Mouse (Mus musculus) adrenal gland, postnatal 25 days (tissue): Measurements from ENCODE around the gene 4930444G20Rik. TPM values are rescaled to one million over a fixed set of nuclear protein-coding genes. Genes with fewer than 3 reads are reported as not detected.
"Not testable (repeated sequence)": the region's sequence is repeated elsewhere in the genome, so short reads cannot be mapped to it uniquely, and the experiment has no call there.

Experiments
- DNase-seq: peaks from one replicate; pipeline ENCODE4 v3.0.0; 2021; ENCODE audit warnings: mixed read lengths
- long read RNA-seq: library from polyadenylated mRNA; stranded (forward); transcript quantifications from one replicate; pipeline ENCODE4 v2.0.0, GENCODE M21; 2021
- total RNA-seq: library from RNA; stranded (reverse); gene quantifications from 2 replicates; pipeline ENCODE4 v1.2.3, GENCODE M21; 2021

Gene 4930444G20Rik
- total RNA-seq = not detected in 2 replicates
- long read RNA-seq = 0 reads

DNA sequence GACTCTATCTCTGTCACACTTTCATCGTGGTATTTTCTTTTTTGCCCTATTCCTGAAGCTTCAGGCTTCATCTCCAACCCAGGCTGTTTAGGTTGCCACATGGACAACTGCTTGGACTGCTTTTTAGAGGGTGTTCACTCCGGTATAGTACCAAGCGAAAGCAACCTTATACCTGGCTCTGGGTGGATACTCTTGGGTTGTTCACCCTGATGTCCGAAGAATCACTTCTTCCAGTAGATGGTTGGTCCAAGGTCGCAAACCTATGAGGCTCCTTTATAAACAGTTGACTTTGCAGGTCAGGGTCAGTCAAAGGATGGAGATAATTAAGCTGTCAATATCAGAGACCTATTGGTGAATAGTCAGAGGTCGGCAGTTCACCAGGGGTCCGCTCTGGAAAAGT is at the start of gene 4930444G20Rik:
Gene 4930444G20Rik (minus strand): TSS at position 101 of the 400 bp plus-strand sequence.
- not testable (repeated sequence) for DNase-seq

DNA sequence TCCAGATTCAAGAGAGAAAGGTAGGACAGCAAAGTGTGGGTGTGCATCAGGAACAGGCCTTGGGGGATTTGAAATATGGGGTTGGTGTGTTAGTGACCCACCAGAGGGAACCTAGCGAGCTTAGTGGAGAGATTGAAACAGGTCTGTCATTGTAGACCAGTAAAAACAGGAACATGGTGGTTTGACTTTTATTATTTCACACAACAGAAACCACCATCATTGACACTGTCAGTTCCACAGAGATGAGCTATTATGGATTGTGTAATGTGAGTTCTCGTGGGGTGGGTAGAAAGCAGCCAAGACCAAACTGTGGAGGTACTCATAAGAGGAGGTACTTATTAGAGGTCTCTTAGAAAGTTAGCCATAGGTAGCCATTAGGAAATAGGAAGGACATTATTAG is 6.7 kb upstream of the 4930444G20Rik start:
- DNase-seq = no peak

DNA sequence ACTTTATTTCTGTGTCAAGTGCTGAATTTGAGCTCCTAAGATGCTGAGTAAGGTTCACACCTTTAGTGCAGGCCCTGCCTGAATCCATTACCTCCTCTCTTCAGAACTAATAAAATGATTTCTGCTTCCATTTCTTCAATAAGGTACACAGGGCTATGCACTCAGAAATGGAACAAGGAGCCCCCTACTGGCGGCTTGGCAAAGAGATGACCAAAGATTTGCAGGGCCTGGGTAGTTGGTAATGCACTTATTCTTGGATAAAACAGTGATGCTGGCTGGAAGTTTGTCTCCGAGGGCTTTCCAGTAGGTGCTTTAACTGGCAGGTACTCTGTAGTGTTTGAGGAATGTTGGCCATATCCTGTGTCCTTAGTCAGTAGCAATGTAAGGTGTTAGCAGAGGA is 4.9 kb upstream of the 4930444G20Rik start:
- DNase-seq = no peak

DNA sequence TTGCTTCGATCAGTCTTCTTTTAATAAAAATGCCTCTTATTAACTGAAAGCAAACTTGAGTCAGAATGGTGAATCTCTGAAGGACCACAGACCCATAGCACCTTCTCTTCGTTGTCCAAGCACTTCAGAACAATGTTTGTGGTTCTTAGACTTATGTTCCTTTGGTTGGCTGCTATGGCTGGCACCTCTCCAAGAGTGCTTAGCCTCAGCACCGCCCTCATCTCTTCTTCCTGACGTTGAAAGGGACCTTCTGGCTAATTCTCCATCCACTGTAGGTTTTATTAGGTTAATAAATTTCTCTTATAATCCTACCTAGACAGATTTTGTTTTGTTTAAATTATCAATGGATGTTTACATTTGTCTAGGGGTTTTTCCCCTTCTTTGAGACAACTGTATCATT is 2.7 kb upstream of the 4930444G20Rik start:
- no peak for DNase-seq

DNA sequence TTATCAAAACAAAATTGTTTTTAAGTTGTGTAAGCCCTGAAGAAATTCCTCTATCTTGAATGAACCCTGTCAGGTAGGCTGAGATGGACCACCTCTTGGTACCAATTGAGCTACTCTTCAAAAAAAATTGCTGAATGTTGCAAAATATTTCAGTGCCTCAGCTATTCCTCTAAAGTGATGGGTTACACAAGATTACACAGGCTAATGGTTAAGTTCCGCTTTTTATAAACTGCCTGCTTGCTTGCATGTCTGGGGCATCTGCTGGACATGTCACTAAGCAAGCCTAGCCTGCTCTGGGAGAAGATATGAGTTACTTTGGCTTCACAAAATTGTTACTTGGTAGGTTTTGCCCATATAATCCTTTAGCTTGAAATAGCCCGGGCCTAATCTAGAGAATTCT is 2.3 kb upstream of the 4930444G20Rik start:
- no peak for DNase-seq

DNA sequence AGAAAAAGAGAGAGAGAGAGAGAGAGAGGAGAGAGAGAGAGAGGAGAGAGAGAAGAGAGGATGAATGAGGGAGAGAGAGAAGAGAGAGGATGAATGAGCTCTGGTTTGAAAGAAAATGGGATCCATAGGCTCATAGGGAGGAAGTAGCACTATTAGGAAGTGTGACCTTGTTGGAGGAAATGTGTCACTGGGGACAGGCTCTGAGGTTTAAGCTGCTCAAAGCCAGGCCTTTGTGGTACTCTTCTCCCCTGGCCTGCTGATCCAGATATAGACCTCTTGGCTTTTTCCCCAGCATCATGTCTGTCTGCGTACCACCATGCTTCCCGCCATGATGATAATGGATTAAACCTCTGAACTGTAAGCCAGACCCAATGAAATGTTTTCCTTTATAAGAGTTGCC is 8.5 kb downstream of the 4930444G20Rik start:
- no peak for DNase-seq

DNA sequence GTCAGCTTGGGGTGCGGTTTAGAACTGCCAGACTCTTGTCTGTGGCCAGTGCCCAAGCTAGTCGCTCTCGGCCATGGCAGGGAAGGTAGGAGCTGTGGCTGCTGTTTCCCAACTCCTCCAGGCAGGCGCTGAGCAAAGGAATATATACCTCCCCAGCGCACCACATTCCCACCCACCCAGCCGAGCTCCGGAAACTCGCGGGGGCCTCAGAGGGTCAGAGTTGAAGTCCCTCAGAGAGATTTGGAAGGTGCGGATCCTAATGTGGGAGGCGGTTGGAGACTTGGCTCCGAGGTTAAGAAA is 8.9 kb downstream of the 4930444G20Rik start:
- DNase-seq = no peak

DNA sequence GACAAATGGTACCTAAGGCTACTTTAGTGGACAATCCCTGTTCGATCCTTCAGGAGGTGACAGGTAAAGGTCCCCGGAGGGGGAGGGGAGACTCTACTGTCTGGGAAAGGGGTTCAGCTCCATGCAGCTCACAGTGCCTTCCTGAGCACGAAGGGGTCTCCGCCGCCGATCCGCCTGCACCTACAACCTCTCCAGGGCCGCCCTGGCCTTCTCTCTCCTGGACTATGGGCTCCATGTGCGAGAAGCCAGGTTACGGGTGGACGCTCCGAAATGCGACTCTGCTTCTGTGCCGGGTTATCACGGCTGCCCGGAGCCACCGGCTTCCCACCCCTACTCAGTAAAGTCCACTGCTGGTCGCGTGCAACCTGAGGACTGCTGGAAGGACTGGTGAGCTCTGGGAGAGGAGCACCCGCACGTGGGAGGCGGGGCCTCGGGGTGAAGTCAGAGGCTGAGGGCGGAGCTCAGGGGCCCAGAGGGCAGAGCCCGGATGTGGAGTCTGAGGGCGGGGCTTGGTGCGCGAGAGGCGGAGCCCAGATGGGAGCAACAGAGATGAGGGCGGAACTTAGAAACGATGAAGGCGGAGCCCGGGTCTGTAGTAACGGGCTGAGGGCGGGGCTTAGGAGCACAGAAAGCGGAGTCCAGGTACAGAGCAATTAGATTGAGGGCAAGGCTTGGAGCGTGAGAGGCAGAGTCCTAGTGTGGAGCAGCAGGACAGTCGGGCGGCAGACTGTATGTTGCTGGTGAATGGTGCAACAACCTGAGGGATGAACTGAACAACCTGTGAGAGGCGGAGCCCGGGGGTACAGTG is 9.5 kb downstream of the 4930444G20Rik start:
- DNase-seq = peak; percentile 92

DNA sequence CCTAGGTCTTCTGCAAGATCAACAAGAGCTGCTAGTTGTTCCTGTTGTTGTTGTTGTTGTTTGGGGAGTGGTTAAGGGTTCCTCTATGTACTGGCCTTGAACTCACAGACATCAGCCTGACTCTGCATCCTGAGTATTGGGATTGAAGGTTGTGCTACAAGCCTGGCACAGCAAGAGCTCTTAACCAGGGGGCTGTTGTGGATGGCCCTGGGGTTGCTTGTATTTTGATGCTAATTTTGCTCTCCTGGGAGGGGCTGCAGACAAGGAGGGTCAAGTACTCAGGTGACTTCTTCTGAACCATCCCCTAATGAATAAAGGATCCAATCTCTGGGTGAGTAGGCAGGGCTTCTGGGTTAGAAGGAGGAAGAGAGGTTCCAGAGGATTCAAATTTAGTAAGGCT is 12.6 kb downstream of the 4930444G20Rik start:
- no peak for DNase-seq

DNA sequence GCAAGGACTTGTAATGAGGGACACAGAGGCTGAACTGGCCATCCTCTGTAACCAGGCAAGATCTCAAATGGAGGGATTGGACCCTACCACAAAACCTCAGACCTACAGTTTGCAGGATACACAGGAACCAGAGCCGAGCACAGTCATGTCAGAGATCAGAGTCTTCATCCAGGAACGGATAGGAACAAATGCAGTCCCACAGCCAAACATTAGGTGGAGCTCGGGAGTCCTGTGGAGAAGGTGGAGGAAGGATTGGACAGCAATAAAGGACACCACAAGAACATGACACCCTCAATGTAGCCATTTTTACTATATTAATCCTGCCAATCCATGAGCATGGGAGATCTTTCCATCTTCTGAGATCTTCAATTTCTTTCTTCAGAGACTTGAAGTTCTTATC is 31.6 kb downstream of the 4930444G20Rik start:
- DNase-seq = peak; percentile 61

DNA sequence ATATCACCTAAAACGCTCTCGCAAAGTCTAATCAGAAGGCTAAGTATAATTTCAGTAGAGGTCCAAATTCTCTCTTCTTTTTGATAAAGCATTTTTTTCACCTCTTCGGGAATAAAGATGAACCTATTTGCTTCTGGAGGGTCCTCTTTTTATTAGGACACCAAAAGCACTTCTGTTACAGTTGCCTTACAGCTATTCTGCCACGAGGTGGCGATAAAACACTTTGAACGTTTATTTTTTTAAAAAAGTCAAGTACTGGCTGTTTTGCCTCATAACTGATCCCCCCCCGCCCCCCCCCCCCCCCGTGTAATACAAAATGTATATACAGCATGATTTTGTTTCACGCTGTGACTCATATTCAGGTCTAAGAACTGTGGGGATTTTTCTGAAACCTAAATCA is 33.6 kb downstream of the 4930444G20Rik start:
- no peak for DNase-seq

DNA sequence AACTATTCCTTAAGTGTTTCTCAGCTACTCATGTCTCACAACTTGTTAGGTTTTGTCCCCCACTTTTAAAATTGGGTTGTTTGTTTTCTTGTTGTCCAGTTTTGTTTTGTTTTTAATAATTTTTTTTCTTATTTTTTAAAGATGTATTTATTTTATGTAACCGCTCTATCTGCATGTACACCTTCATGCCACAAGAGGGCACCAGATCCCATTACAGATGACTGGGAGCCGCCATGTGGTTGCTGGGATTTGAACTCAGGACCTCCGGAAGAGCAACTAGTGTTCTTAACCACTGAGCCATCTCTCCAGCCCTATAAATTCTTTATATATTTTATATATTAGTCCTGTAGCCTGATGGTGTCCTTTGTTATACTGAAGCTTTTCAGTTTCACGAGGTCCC is 49.3 kb downstream of the 4930444G20Rik start:
- no peak for DNase-seq

DNA sequence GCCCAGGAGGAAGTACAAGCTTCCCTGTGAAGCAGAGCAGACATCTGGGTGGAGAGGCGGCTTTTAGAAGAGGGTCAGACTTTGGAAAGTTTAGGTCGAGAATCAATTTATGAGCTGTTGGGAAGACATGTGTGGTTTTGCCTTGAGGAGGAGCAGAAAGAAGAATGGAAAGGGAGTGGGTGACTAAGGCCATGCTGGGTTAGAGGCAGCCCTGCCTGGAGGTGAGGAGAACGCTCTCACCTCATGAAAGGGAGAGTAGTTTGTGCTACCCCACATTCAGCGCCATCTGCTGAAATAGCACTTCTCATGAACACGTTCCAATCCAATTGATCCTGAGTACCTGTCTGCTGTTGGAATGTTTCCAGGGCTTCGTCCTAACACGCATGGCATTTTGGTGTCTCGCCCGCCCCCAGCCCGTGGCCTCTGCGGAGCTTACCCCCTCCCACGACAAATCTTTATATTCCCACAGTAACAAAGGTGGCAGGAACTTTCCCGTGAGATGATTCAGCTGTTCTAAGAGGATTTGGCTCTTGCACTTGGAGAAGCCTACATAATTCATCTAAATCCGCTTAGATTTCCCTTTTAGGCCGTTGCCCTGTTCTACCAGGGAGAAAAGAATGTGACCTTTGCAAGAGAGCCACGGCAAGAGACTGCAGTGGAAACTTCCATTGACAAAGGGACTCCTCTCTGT is 50.3 kb downstream of the 4930444G20Rik start:
- DNase-seq = peak; percentile 5

Other genes with a start within 250 kb of the 4930444G20Rik start
- 108 and 120 TPM in 2 replicates for gene Sgk1, start 185.9 kb downstream of the 4930444G20Rik start, total RNA-seq
- 10.0 and 18.1 TPM in 2 replicates for gene E030030I06Rik, start 81.2 kb upstream of the 4930444G20Rik start, total RNA-seq
- gene Raet1e, start 90.5 kb upstream of the 4930444G20Rik start, total RNA-seq = 1.2 and 1.6 TPM in 2 replicates
- 0.82 TPM in 1 of 2 replicates, not detected in the other for gene H60b, start 90.5 kb upstream of the 4930444G20Rik start, total RNA-seq